Mouse (Mus musculus) hindbrain, embryonic 15.5 days (tissue): ENCODE measurements around the gene Shank2. TPM values are rescaled to one million over a fixed set of nuclear protein-coding genes. Genes with fewer than 3 reads are reported as not detected.

ENCODE experiments used
- ATAC-seq: fragments of 200-750 bp; cut with Nextera tagmentation; 2 replicates; pipeline ENCODE4 v1.8.0; 2017; ENCODE audit warnings: low read depth, moderate number of reproducible peaks, moderate TSS enrichment; ENCODE audit not compliant: low FRiP score
- H3K27ac ChIP-seq: fragments of 300-500 bp; sonication (generic); replicated peaks from 2 replicates; pipeline ENCODE4 v1.5.1; 2015; ENCODE audit warnings: mild to moderate bottlenecking, inconsistent platforms
- H3K27me3 ChIP-seq: fragments of 300-500 bp; sonication (generic); 2 replicates; pipeline ENCODE4 v1.6.1; 2015; ENCODE audit warnings: control low read depth, inconsistent platforms
- H3K36me3 ChIP-seq: fragments of 300-500 bp; sonication (generic); 2 replicates; pipeline ENCODE4 v1.6.1; 2015; ENCODE audit warnings: control low read depth, inconsistent platforms
- H3K4me1 ChIP-seq: fragments of 300-500 bp; sonication (generic); replicated peaks from 2 replicates; pipeline ENCODE4 v1.6.1; 2015; ENCODE audit warnings: control low read depth, inconsistent platforms
- H3K4me2 ChIP-seq: fragments of 300-500 bp; sonication (generic); 2 replicates; pipeline ENCODE4 v1.6.1; 2015; ENCODE audit warnings: moderate library complexity, mild to moderate bottlenecking, inconsistent platforms
- H3K4me3 ChIP-seq: fragments of 300-500 bp; sonication (generic); 2 replicates; pipeline ENCODE4 v1.5.1; 2015; ENCODE audit warnings: mild to moderate bottlenecking, inconsistent platforms
- H3K9ac ChIP-seq: fragments of 300-500 bp; sonication (generic); 2 replicates; pipeline ENCODE4 v1.6.1; 2015; ENCODE audit warnings: inconsistent platforms
- H3K9me3 ChIP-seq: fragments of 300-500 bp; sonication (generic); 2 replicates; pipeline ENCODE4 v1.6.1; 2016; ENCODE audit warnings: control low read depth, inconsistent platforms
- WGBS: fragments of 180-500 bp; shearing (Covaris S2); methylation state at CpG from one replicate; pipeline ENCODE4 v1.1.7; 2015; 5-methylcytosine and 5-hydroxymethylcytosine counted together
- polyA plus RNA-seq: library from polyadenylated mRNA; unstranded; fragments of >200 nt; fragmentation: Nextera tagmentation; extraction: Ambion mirVana; gene quantifications from 2 replicates; pipeline ENCODE4 v1.2.1, GENCODE M21; 2015

Shank2 gene
- polyA plus RNA-seq, 1 experiment from 2014 or later: 10.2 TPM

GRCm38 (mm10) chr7:143999073-143999472 lies 2.7 kb upstream of the Shank2 start:
- H3K9me3 ChIP-seq: peaks cover 8% of the 10 kb centered on the region
- ATAC-seq: no peak
- no peak overlapping the region for H3K9ac ChIP-seq
- H3K4me3 ChIP-seq: no peak overlapping the region
- H3K36me3 ChIP-seq: no peaks in the 10 kb centered on the region
- no peak overlapping the region for H3K4me2 ChIP-seq
- 94% methylated on average over 3 of the region's 3 CpGs for WGBS
- no peaks in the 10 kb centered on the region for H3K27me3 ChIP-seq
- no peak overlapping the region for H3K27ac ChIP-seq
- H3K4me1 ChIP-seq: no peaks in the 10 kb centered on the region

GRCm38 (mm10) chr7:144003471-144003870 lies 1.7 kb downstream of the Shank2 start:
- no peaks in the 10 kb centered on the region for H3K4me1 ChIP-seq
- no peak for ATAC-seq
- peaks cover under 1% of the 10 kb centered on the region; the same call in 1 of the 2 replicates for H3K9me3 ChIP-seq
- no peaks in the 10 kb centered on the region for H3K27me3 ChIP-seq
- H3K27ac ChIP-seq: no peak overlapping the region
- no peak overlapping the region for H3K9ac ChIP-seq
- H3K4me2 ChIP-seq: no peak overlapping the region
- no peak overlapping the region for H3K4me3 ChIP-seq
- H3K36me3 ChIP-seq: no peaks in the 10 kb centered on the region
- WGBS: 85% methylated on average over 3 of the region's 3 CpGs

GRCm38 (mm10) chr7:144008079-144008478 lies 6.4 kb downstream of the Shank2 start:
- no peaks in the 10 kb centered on the region for H3K36me3 ChIP-seq
- no peak overlapping the region for H3K4me3 ChIP-seq
- H3K9me3 ChIP-seq: no peaks in the 10 kb centered on the region
- H3K9ac ChIP-seq: no peak overlapping the region
- no peaks in the 10 kb centered on the region for H3K4me1 ChIP-seq
- no peak overlapping the region for H3K4me2 ChIP-seq
- H3K27ac ChIP-seq: no peak overlapping the region
- 76% methylated on average over 4 of the region's 4 CpGs for WGBS
- H3K27me3 ChIP-seq: no peaks in the 10 kb centered on the region
- ATAC-seq: no peak

- Histone ChIP-seq H3K9ac (no peak overlapping the region), H3K9me3 (no peaks in the 10 kb centered on the region), H3K36me3 (no peaks in the 10 kb centered on the region), H3K27ac (no peak overlapping the region), H3K27me3 (no peaks in the 10 kb centered on the region), H3K4me2 (no peak overlapping the region), H3K4me1 (no peaks in the 10 kb centered on the region), H3K4me3 (no peak overlapping the region)
- ATAC-seq: no peak
- WGBS: 67% methylated on average over 4 of the region's 4 CpGs
Measured at GRCm38 (mm10) chr7:144008985-144009384, 7.3 kb downstream of the Shank2 start.

GRCm38 (mm10) chr7:144014485-144014884 lies 12.8 kb downstream of the Shank2 start:
- Histone ChIP-seq H3K4me1 (no peaks in the 10 kb centered on the region), H3K36me3 (no peaks in the 10 kb centered on the region), H3K4me3 (no peak overlapping the region), H3K27ac (no peak overlapping the region), H3K27me3 (no peaks in the 10 kb centered on the region), H3K9me3 (no peaks in the 10 kb centered on the region), H3K9ac (no peak overlapping the region), H3K4me2 (no peak overlapping the region)
- WGBS: 80% methylated on average over 2 of the region's 2 CpGs
- ATAC-seq: no peak

- H3K9me3 ChIP-seq: no peaks in the 10 kb centered on the region
- H3K4me1 ChIP-seq: no peaks in the 10 kb centered on the region
- H3K4me2 ChIP-seq: no peak overlapping the region
- H3K27ac ChIP-seq: no peak overlapping the region
- ATAC-seq: no peak
- no peak overlapping the region for H3K9ac ChIP-seq
- WGBS: 91% methylated on average over 3 of the region's 3 CpGs
- H3K27me3 ChIP-seq: no peaks in the 10 kb centered on the region
- H3K36me3 ChIP-seq: no peaks in the 10 kb centered on the region
- no peak overlapping the region for H3K4me3 ChIP-seq
Measured at GRCm38 (mm10) chr7:144021801-144022200, 20.1 kb downstream of the Shank2 start.

GRCm38 (mm10) chr7:144022682-144023081 lies 21.0 kb downstream of the Shank2 start:
- Histone ChIP-seq H3K9me3 (no peaks in the 10 kb centered on the region), H3K4me3 (no peak overlapping the region), H3K27ac (no peak overlapping the region), H3K4me2 (no peak overlapping the region), H3K36me3 (no peaks in the 10 kb centered on the region), H3K27me3 (no peaks in the 10 kb centered on the region), H3K9ac (no peak overlapping the region), H3K4me1 (no peaks in the 10 kb centered on the region)
- ATAC-seq: no peak
- 42% methylated on average over 5 of the region's 5 CpGs for WGBS

- 67% methylated on average over 4 of the region's 4 CpGs for WGBS
- H3K27ac ChIP-seq: no peak overlapping the region
Measured at GRCm38 (mm10) chr7:144023561-144023960, 21.8 kb downstream of the Shank2 start.

GRCm38 (mm10) chr7:144026024-144026752 lies 24.5 kb downstream of the Shank2 start:
- no peak for ATAC-seq
- WGBS: 79% methylated on average over 12 of the region's 12 CpGs
- Histone ChIP-seq H3K9me3 (no peaks in the 10 kb centered on the region), H3K36me3 (no peaks in the 10 kb centered on the region), H3K9ac (no peak overlapping the region), H3K4me1 (no peaks in the 10 kb centered on the region), H3K27ac (no peak overlapping the region), H3K4me2 (no peak overlapping the region), H3K27me3 (no peaks in the 10 kb centered on the region), H3K4me3 (no peak overlapping the region)

More at GRCm38 (mm10) chr7:144023561-144023960, 21.8 kb downstream of the Shank2 start:
- Histone ChIP-seq H3K36me3 (no peaks in the 10 kb centered on the region), H3K4me3 (no peak overlapping the region), H3K4me2 (no peak overlapping the region), H3K4me1 (no peaks in the 10 kb centered on the region), H3K27me3 (no peaks in the 10 kb centered on the region), H3K9ac (no peak overlapping the region), H3K9me3 (no peaks in the 10 kb centered on the region)
- no peak for ATAC-seq

GRCm38 (mm10) chr7:144029246-144029645 lies 27.5 kb downstream of the Shank2 start:
- H3K9ac ChIP-seq: no peak overlapping the region
- ATAC-seq: no peak
- no peaks in the 10 kb centered on the region for H3K4me1 ChIP-seq
- no peak overlapping the region for H3K27ac ChIP-seq
- no peaks in the 10 kb centered on the region for H3K9me3 ChIP-seq
- H3K4me3 ChIP-seq: no peak overlapping the region
- H3K36me3 ChIP-seq: no peaks in the 10 kb centered on the region
- no peak overlapping the region for H3K4me2 ChIP-seq
- 61% methylated on average over 5 of the region's 5 CpGs for WGBS
- H3K27me3 ChIP-seq: no peaks in the 10 kb centered on the region

- H3K36me3 ChIP-seq: no peaks in the 10 kb centered on the region
- H3K9ac ChIP-seq: no peak overlapping the region
- ATAC-seq: no peak
- no peaks in the 10 kb centered on the region for H3K4me1 ChIP-seq
- 70% methylated on average over 11 of the region's 11 CpGs for WGBS
- H3K27me3 ChIP-seq: no peaks in the 10 kb centered on the region
- H3K9me3 ChIP-seq: no peaks in the 10 kb centered on the region
- H3K4me3 ChIP-seq: no peak overlapping the region
- no peak overlapping the region for H3K4me2 ChIP-seq
- H3K27ac ChIP-seq: no peak overlapping the region
Measured at GRCm38 (mm10) chr7:144030796-144031195, 29.1 kb downstream of the Shank2 start.

- Histone ChIP-seq H3K9me3 (no peaks in the 10 kb centered on the region), H3K4me1 (no peaks in the 10 kb centered on the region), H3K27ac (no peak overlapping the region), H3K27me3 (no peaks in the 10 kb centered on the region), H3K4me2 (no peak overlapping the region), H3K36me3 (no peaks in the 10 kb centered on the region), H3K4me3 (no peak overlapping the region), H3K9ac (no peak overlapping the region)
- no peak for ATAC-seq
- WGBS: 90% methylated on average over 3 of the region's 3 CpGs
Measured at GRCm38 (mm10) chr7:144031611-144032010, 29.9 kb downstream of the Shank2 start.

GRCm38 (mm10) chr7:144037541-144037940 lies 35.8 kb downstream of the Shank2 start:
- H3K4me2 ChIP-seq: no peak overlapping the region
- WGBS: 92% methylated on average over 11 of the region's 11 CpGs
- no peaks in the 10 kb centered on the region for H3K36me3 ChIP-seq
- ATAC-seq: no peak
- no peaks in the 10 kb centered on the region for H3K27me3 ChIP-seq
- H3K9ac ChIP-seq: no peak overlapping the region
- H3K4me3 ChIP-seq: no peak overlapping the region
- no peaks in the 10 kb centered on the region for H3K9me3 ChIP-seq
- H3K4me1 ChIP-seq: peaks cover 18% of the 10 kb centered on the region
- peak overlapping the region; percentile 64 for H3K27ac ChIP-seq
